Mouse (Mus musculus) left cerebral cortex, adult 8-10 months (tissue): ENCODE measurements around the gene Ide. TPM values are rescaled to one million over a fixed set of nuclear protein-coding genes. Genes with fewer than 3 reads are reported as not detected.
"Not testable (repeated sequence)": the region's sequence is repeated elsewhere in the genome, so short reads cannot be mapped to it uniquely, and the experiment has no call there.

Source experiments
- DNase-seq, 2 experiments: peaks; one replicate each; pipeline ENCODE4 v3.0.0; 2022; ENCODE audit warnings: low spot score in 2 of 2
- total RNA-seq, 4 experiments: library from RNA; stranded (reverse); gene quantifications; 2 replicates each; pipeline ENCODE4 v1.2.4; 2022

Gene Ide
- total RNA-seq, 4 experiments from 2014 or later, result 35.0 to 40.4 (median 37.2) TPM

- no peak for DNase-seq
Measured at GRCm38 (mm10) chr19:37269106-37269505, 68.5 kb downstream of the Ide start.

- DNase-seq, result peak; percentile 91 to 92
Measured at GRCm38 (mm10) chr19:37265333-37266103, 72.1 kb downstream of the Ide start.

GRCm38 (mm10) chr19:37263943-37264897 is 73.4 kb downstream of the Ide start:
- no peak for DNase-seq

GRCm38 (mm10) chr19:37263566-37263942 is 74.1 kb downstream of the Ide start:
- no peak for DNase-seq

- DNase-seq, result no peak
Measured at GRCm38 (mm10) chr19:37262389-37262788, 75.3 kb downstream of the Ide start.

- DNase-seq, result peak in 1 of 2 experiments; percentile 90
Measured at GRCm38 (mm10) chr19:37255321-37255720, 82.3 kb downstream of the Ide start.

- no peak for DNase-seq
Measured at GRCm38 (mm10) chr19:37252104-37252503, 85.5 kb downstream of the Ide start.

- no peak for DNase-seq
Measured at GRCm38 (mm10) chr19:37248199-37248598, 89.5 kb downstream of the Ide start.

- DNase-seq, result no peak
Measured at GRCm38 (mm10) chr19:37246859-37247258, 90.8 kb downstream of the Ide start.

GRCm38 (mm10) chr19:37242707-37243106 is 94.9 kb downstream of the Ide start:
- DNase-seq, result no peak

GRCm38 (mm10) chr19:37241201-37241600 is 96.5 kb downstream of the Ide start:
- no peak for DNase-seq

GRCm38 (mm10) chr19:37239096-37239495 is 98.6 kb downstream of the Ide start:
- no peak for DNase-seq

- no peak for DNase-seq
Measured at GRCm38 (mm10) chr19:37238651-37239050, 99.0 kb downstream of the Ide start.

- no peak for DNase-seq
Measured at GRCm38 (mm10) chr19:37237712-37238437, 99.8 kb downstream of the Ide start.

GRCm38 (mm10) chr19:37237306-37237705 is 100.3 kb downstream of the Ide start:
- DNase-seq, result no peak

- DNase-seq, result no peak
Measured at GRCm38 (mm10) chr19:37235818-37236217, 101.8 kb downstream of the Ide start.

GRCm38 (mm10) chr19:37233561-37234539 is 103.8 kb downstream of the Ide start:
- no peak for DNase-seq

GRCm38 (mm10) chr19:37232598-37232997 is 105.1 kb downstream of the Ide start:
- not testable (repeated sequence) for DNase-seq

- DNase-seq, result no peak
Measured at GRCm38 (mm10) chr19:37225197-37225862, 112.3 kb downstream of the Ide start.
